Mouse (Mus musculus): ENCODE measurements around the gene Atp5f1.
"Not testable (repeated sequence)": the region's sequence is repeated elsewhere in the genome, so short reads cannot be mapped to it uniquely, and the experiment has no call there.

Gene Atp5f1

GRCm38 (mm10) chr3:105929821-105930220 lies 30.1 kb downstream of the Atp5f1 start:
- no peak for DNase-seq (ENCODE audit: low spot score)

DNA sequence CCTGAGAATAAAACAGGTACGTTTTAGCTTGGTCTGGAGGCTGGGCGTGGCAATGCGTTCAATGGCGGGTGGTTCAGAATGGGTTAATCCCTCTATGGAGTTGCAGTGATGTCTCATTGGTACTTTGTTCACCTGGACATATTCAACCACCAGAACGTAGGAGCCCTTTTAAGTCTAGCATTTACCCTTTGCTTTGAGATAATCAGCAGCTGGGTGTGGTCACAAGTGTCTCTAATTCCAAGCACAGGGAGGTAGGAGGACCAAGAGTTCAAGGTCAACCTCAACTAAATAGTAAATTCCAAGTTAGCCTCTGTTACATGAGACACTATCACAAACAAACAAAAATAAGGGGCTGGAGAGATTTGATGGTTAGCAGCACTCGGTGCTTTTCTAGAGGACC lies 31.1 kb downstream of the Atp5f1 start:
- no peak for DNase-seq (ENCODE audit: low spot score)

DNA sequence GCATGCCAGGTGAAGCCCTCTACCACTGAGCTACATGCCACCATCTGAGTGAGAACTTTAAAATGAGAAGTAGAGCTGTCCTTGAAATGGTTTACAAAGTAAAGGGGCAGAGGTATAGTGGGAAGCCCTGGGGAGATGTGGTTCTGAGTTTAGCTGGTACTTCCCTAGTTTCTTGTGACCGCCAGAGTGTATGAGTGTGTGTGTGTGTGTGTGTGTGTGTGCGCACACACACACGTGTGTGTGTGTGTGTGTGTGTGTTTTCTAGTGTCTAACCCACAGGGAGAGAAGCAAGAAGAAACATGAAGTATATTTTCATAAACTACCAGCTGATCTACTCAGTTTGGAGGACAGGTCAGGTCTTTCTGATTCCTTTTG lies 31.7 kb downstream of the Atp5f1 start:
- no peak for DNase-seq (ENCODE audit: low spot score)

DNA sequence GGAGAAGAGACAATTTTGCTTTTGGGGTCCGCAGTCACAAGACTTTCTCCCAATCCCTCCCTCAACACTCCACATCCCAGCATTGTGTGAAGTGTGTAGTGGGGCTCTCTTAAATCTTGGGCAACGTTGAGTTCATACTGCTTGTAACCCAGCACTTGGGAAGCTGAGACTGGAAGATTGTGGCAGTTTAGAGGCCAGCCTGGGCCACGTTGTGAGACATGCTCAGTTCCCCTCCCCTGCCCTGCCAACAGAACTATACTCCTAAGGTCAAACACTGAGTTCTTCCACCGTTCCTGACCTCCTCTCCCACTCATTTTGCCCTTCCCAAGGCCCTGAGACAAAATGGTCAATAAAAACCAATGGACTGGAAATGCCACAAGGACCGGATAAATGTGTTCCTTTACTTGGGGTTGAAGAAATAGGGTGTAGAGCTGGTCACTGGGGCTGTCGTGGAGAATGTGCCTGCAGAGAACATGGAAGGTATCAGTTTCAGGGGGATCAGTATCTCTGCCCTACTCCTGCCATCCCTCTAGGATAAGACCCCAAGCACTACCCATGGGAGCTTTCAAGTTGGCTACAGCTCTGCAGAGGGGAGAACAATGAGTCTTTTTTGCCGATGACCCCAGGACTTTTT lies 32.2 kb downstream of the Atp5f1 start:
- DNase-seq (ENCODE audit: low spot score) = no peak

DNA sequence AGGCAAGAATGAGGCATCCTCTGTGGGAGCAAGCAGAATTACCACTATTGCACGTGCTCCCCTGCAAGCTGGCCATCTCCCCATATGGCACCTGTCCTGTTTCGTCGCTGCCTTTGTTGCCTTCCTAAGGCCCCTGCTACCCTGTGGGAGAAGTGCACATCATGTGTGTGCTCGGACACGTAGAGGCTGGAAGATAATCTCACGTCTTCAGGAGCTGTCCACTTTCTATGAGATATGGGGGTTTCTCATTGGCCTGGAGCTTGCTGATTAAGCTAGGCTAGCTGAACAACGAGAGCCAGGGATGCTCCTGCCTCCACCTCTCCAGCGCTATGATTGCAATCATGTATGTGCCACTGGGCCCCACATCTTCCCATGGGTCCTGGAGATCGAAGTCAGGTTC lies 35.3 kb downstream of the Atp5f1 start:
- no peak for DNase-seq (ENCODE audit: low spot score)

- DNase-seq (ENCODE audit: low spot score) = no peak
These were observed 37.9 kb downstream of the Atp5f1 start for GRCm38 (mm10) chr3:105921959-105922358.

- peak; percentile 16 for DNase-seq (ENCODE audit: low spot score)
These were observed 39.2 kb downstream of the Atp5f1 start for GRCm38 (mm10) chr3:105920743-105921142.

DNA sequence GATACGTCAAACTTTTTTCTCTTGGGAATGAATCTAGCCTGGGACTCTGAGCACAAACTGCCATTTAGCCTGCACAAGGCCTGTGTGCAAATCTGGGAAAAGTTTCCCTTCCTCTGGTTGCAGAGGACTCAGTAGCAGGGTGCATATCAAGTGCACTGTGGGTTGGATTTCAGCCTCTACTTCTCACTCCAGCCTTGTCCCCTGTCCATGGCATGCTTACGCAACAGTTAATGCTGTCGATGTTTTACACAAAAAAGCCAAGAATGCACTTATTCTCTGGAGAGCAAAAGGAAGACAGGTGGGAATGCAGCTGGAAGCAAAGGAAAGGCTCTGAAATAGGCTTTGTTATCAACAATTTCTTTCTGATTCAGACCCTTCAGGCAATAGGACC lies 41.5 kb downstream of the Atp5f1 start:
- no peak for DNase-seq (ENCODE audit: low spot score)

DNA sequence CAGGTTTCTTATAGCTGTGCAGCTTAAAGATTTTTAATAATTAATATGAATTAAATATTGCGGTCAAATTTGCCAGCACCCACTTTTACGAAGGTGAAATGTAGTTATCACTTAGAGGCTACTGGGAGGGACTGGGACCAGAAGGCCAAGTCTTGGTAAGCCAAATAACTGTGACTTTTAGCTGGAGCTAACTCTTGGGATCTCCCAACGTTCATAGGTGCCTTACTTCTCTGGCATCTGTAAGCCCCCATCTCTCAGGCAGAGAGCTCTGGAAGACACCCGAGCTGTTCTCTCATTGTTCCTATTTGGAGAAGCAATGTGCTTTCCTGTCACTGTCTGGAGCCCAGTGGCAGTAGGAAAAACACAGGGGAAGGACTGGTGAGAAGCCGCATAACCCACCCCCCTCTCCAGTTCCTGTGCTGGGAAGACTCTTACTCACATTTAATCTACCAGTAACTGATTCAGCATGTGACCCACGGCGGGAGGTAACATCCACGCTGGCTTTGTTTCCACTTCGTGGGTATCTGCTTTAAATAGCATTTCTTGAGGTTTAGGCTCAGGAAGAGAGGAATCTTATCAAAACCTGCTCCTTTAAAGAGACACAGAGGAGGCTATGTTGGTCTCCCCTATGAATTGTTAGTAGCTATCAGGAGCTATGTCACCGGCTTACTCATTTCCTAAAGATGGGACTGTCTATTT lies 42.1 kb downstream of the Atp5f1 start:
- no peak for DNase-seq (ENCODE audit: low spot score)

- not testable (repeated sequence) for DNase-seq (ENCODE audit: low spot score)
These were observed 43.4 kb downstream of the Atp5f1 start for GRCm38 (mm10) chr3:105916455-105916854.

GRCm38 (mm10) chr3:105915281-105915680 lies 44.6 kb downstream of the Atp5f1 start:
- DNase-seq (ENCODE audit: low spot score) = no peak

DNA sequence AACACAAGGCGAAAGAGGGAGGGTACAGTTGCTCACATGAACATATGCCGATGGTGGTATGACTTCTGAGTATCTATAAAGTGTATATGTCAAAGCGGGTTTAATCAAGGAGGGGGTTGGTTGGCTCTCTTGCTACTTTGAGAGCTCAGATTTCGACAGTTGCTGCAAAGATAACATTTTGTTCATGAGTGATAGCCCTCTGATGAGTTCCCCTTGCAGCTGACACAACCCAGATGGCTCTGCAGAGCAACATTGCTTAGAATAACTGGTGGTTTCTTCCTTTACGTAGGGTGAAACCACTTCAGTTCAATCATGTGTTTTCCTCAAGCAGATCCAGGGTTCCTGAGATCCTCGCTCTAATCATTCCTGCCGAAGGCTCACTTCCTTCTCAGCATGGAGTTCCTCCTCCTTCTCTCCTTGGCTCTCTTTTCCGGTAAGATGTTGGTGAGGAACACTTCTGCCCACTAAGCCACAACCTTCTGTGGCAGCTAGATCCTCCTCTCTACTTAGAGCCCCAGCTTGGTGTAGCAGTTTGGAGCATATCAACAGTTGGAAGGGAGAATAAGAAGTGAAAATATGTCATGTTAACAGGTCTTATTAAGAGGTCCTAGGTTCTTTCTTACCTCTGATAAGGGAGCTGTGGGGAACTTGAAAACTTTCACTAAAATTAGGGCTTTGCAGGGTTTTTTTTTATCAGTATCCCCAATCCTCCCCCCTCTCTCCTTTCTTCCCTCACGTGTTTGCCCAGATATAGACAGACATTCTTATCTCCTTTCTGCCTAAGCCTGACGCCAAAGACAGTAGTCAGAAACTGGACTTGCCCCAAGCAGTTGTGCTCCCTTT lies 45.8 kb downstream of the Atp5f1 start:
- DNase-seq (ENCODE audit: low spot score) = no peak

GRCm38 (mm10) chr3:105912097-105912880 lies 47.6 kb downstream of the Atp5f1 start:
- DNase-seq (ENCODE audit: low spot score) = no peak

- no peak for DNase-seq (ENCODE audit: low spot score)
These were observed 49.2 kb downstream of the Atp5f1 start for GRCm38 (mm10) chr3:105910519-105911190.

GRCm38 (mm10) chr3:105908976-105909375 lies 50.9 kb downstream of the Atp5f1 start:
- DNase-seq (ENCODE audit: low spot score) = no peak

GRCm38 (mm10) chr3:105907956-105908655 lies 51.8 kb downstream of the Atp5f1 start:
- no peak for DNase-seq (ENCODE audit: low spot score)

GRCm38 (mm10) chr3:105904721-105905120 lies 55.2 kb downstream of the Atp5f1 start:
- no peak for DNase-seq (ENCODE audit: low spot score)

- no peak for DNase-seq (ENCODE audit: low spot score)
These were observed 55.7 kb downstream of the Atp5f1 start for GRCm38 (mm10) chr3:105904213-105904612.

DNA sequence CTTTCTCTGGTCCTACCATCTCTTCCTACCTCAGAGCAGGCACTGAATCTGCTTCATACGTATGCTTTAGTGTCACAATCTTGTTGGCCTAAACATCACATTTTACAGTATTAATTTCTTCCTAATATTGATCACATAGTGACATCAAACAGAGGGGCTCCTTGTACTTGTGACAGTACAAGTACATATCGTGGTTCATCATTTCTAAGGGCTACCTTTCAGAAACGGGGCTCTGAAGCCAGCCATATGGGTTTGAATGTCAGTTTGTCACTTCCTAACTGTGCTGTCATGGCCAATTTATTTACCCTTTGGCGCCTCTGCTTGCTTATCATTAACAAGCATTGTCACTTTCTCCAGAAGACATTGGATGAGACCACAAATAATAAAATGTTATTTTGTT lies 58.4 kb downstream of the Atp5f1 start:
- DNase-seq (ENCODE audit: low spot score) = no peak

- DNase-seq (ENCODE audit: low spot score) = no peak
These were observed 59.2 kb downstream of the Atp5f1 start for GRCm38 (mm10) chr3:105900716-105901115.

GRCm38 (mm10) chr3:105900266-105900665 lies 59.6 kb downstream of the Atp5f1 start:
- DNase-seq (ENCODE audit: low spot score) = no peak
